Mouse (Mus musculus) erythroblast, embryonic 14.5 days (primary cell): ENCODE data around the gene Gm5447. TPM values are rescaled to one million over a fixed set of nuclear protein-coding genes. Genes with fewer than 3 reads are reported as not detected.

Source experiments
- H3K27me3 ChIP-seq: 2 replicates; pipeline ENCODE4 v1.6.1; 2012; ENCODE audit warnings: inconsistent platforms; ENCODE audit not compliant: control insufficient read depth
- H3K36me3 ChIP-seq: 2 replicates; pipeline ENCODE4 v1.6.1; 2012; ENCODE audit warnings: mild to moderate bottlenecking, inconsistent platforms; ENCODE audit not compliant: control insufficient read depth
- H3K4me1 ChIP-seq: 2 replicates; pipeline ENCODE4 v1.6.1; 2012; ENCODE audit warnings: inconsistent platforms; ENCODE audit not compliant: control insufficient read depth
- H3K4me3 ChIP-seq: replicated peaks from 2 replicates; pipeline ENCODE3; 2012; ENCODE audit warnings: moderate library complexity, mild to moderate bottlenecking, inconsistent platforms
- H3K9me3 ChIP-seq: 2 replicates; pipeline ENCODE4 v1.6.1; 2012; ENCODE audit warnings: low read length, inconsistent platforms, mixed read lengths; ENCODE audit not compliant: control insufficient read depth
- GATA1 ChIP-seq: IDR thresholded peaks from 2 replicates; pipeline ENCODE4 v1.6.1; 2012; ENCODE audit warnings: low read length, inconsistent platforms, mixed read lengths
- TAL1 ChIP-seq: IDR thresholded peaks from 3 replicates; pipeline ENCODE4 v1.6.1; 2012; ENCODE audit warnings: low read length, inconsistent platforms, mixed read lengths
- polyA plus RNA-seq: library from polyadenylated mRNA; stranded (reverse); fragments of >175 nt; gene quantifications from 2 replicates; pipeline ENCODE4 v1.2.3, GENCODE M21; 2012

Gm5447 gene
- not detected in 2 replicates for polyA plus RNA-seq

GRCm38 (mm10) chr13:30973501-30974246, at the start of gene Gm5447, which contains the start of gene Exoc2:
TSS of gene Gm5447 (plus strand) at chr13:30974204.
TSS of gene Exoc2 (minus strand) at chr13:30974093.
- Histone ChIP-seq H3K36me3 (peaks cover 8% of the 10 kb centered on the region; the same call in 1 of the 2 replicates), H3K4me1 (peaks cover 45% of the 10 kb centered on the region), H3K4me3 (peak within 1 kb of the TSS; percentile 89), H3K9me3 (no peaks in the 10 kb centered on the region), H3K27me3 (peaks cover 12% of the 10 kb centered on the region)
- TF ChIP-seq TAL1 (no peak), GATA1 (no peak)

- no peaks in the 10 kb centered on the region for H3K27me3 ChIP-seq
- peaks cover 9% of the 10 kb centered on the region for H3K4me1 ChIP-seq
- H3K4me3 ChIP-seq = no peak overlapping the region
- H3K36me3 ChIP-seq = peaks cover 44% of the 10 kb centered on the region
- H3K9me3 ChIP-seq = no peaks in the 10 kb centered on the region
- TF ChIP-seq TAL1 (no peak), GATA1 (no peak)
Observed at GRCm38 (mm10) chr13:30924269-30924668, 49.7 kb upstream of the Gm5447 start.

GRCm38 (mm10) chr13:30929119-30929518, 44.9 kb upstream of the Gm5447 start:
- TF ChIP-seq TAL1 = no peak
- Histone ChIP-seq H3K4me3 (no peak overlapping the region), H3K4me1 (peaks cover 46% of the 10 kb centered on the region), H3K27me3 (no peaks in the 10 kb centered on the region), H3K36me3 (peaks cover 56% of the 10 kb centered on the region), H3K9me3 (no peaks in the 10 kb centered on the region)

- no peaks in the 10 kb centered on the region for H3K9me3 ChIP-seq
- TF ChIP-seq TAL1 = no peak
- TF ChIP-seq GATA1 = no peak
- no peaks in the 10 kb centered on the region for H3K27me3 ChIP-seq
- H3K36me3 ChIP-seq = peaks cover 47% of the 10 kb centered on the region
- H3K4me3 ChIP-seq = no peak overlapping the region
- H3K4me1 ChIP-seq = peaks cover 46% of the 10 kb centered on the region
Observed at GRCm38 (mm10) chr13:30931613-30932012, 42.4 kb upstream of the Gm5447 start.

- H3K4me1 ChIP-seq = peaks cover 46% of the 10 kb centered on the region
- H3K9me3 ChIP-seq = no peaks in the 10 kb centered on the region
- H3K4me3 ChIP-seq = no peak overlapping the region
- no peak for TF ChIP-seq TAL1
- no peak for TF ChIP-seq GATA1
- peaks cover 44% of the 10 kb centered on the region for H3K36me3 ChIP-seq
- H3K27me3 ChIP-seq = no peaks in the 10 kb centered on the region
Observed at GRCm38 (mm10) chr13:30932972-30933371, 41.0 kb upstream of the Gm5447 start.

GRCm38 (mm10) chr13:30945788-30946187, 28.2 kb upstream of the Gm5447 start:
- H3K36me3 ChIP-seq = peaks cover 13% of the 10 kb centered on the region
- no peaks in the 10 kb centered on the region for H3K9me3 ChIP-seq
- peaks cover 10% of the 10 kb centered on the region for H3K4me1 ChIP-seq
- no peaks in the 10 kb centered on the region for H3K27me3 ChIP-seq
- TF ChIP-seq GATA1 (no peak), TAL1 (no peak)
- no peak overlapping the region for H3K4me3 ChIP-seq

GRCm38 (mm10) chr13:30947129-30947528, 26.9 kb upstream of the Gm5447 start:
- H3K9me3 ChIP-seq = no peaks in the 10 kb centered on the region
- H3K27me3 ChIP-seq = no peaks in the 10 kb centered on the region
- peaks cover 13% of the 10 kb centered on the region for H3K36me3 ChIP-seq
- TF ChIP-seq TAL1 = no peak
- TF ChIP-seq GATA1 = no peak
- H3K4me1 ChIP-seq = peaks cover 10% of the 10 kb centered on the region
- H3K4me3 ChIP-seq = no peak overlapping the region

GRCm38 (mm10) chr13:30947540-30947939, 26.5 kb upstream of the Gm5447 start, which contains the start of gene Hus1b:
TSS of gene Hus1b (minus strand) at chr13:30947759.
- no peak for TF ChIP-seq GATA1
- no peak for TF ChIP-seq TAL1
- no peaks in the 10 kb centered on the region for H3K9me3 ChIP-seq
- no peak within 1 kb of the TSS for H3K4me3 ChIP-seq
- H3K4me1 ChIP-seq = peaks cover 12% of the 10 kb centered on the region
- peaks cover 13% of the 10 kb centered on the region for H3K36me3 ChIP-seq
- no peaks in the 10 kb centered on the region for H3K27me3 ChIP-seq

GRCm38 (mm10) chr13:30949181-30949580, 24.8 kb upstream of the Gm5447 start:
- no peak for TF ChIP-seq TAL1
- TF ChIP-seq GATA1 = no peak
- H3K4me3 ChIP-seq = no peak overlapping the region
- peaks cover 21% of the 10 kb centered on the region for H3K4me1 ChIP-seq
- no peaks in the 10 kb centered on the region for H3K9me3 ChIP-seq
- no peaks in the 10 kb centered on the region for H3K27me3 ChIP-seq
- peaks cover 16% of the 10 kb centered on the region for H3K36me3 ChIP-seq

GRCm38 (mm10) chr13:30952044-30952443, 22.0 kb upstream of the Gm5447 start:
- peaks cover 23% of the 10 kb centered on the region for H3K4me1 ChIP-seq
- H3K4me3 ChIP-seq = no peak overlapping the region
- no peak for TF ChIP-seq TAL1
- no peak for TF ChIP-seq GATA1
- H3K27me3 ChIP-seq = no peaks in the 10 kb centered on the region
- H3K9me3 ChIP-seq = peaks cover 6% of the 10 kb centered on the region
- H3K36me3 ChIP-seq = peaks cover 27% of the 10 kb centered on the region
